ENCODE assay signal across 8 mouse cellular contexts in genomic region chr2:103424349-103425026, GRCm38 (mm10). TPM values are rescaled to one million over a fixed set of nuclear protein-coding genes. Genes with fewer than 3 reads are reported as not detected.
DNase-seq lines count a peak whose midpoint lies in the region; ATAC-seq and TF ChIP-seq lines count a peak whose summit lies in the region.

No protein-coding gene starts in this region.

- H3K9ac ChIP-seq in heart, embryonic 12.5 days: 0 out of 2 replicates have a peak overlapping the region, but pooled peaks have one; percentile 19

- no peaks in the 10 kb centered on the region for H3K9me3 ChIP-seq in embryonic facial prominence, embryonic 10.5 days
- no peaks in the 10 kb centered on the region for H3K9me3 ChIP-seq in heart, embryonic 12.5 days (replicated peaks)

- peak; percentile 45; the same call in 1 of the 2 replicates for ATAC-seq in heart, embryonic 12.5 days (ENCODE audit: insufficient number of reproducible peaks, low FRiP score)

- H3K4me3 ChIP-seq in embryonic facial prominence, embryonic 10.5 days: peak overlapping the region; percentile 2; the same call in 1 of the 2 replicates
- no peak overlapping the region for H3K4me3 ChIP-seq in heart, embryonic 12.5 days
- H3K4me3 ChIP-seq in lung, adult 2 months (replicated peaks; ENCODE audit: extremely low read depth, low read depth, low read length): peak overlapping the region; percentile 23

- H3K4me2 ChIP-seq in heart, embryonic 12.5 days: 0 out of 2 replicates have a peak overlapping the region, but pooled peaks have one; percentile 9

- no peak overlapping the region for H3K27ac ChIP-seq in embryonic facial prominence, embryonic 10.5 days (replicated peaks)
- H3K27ac ChIP-seq in heart, embryonic 12.5 days (ENCODE audit: poor library complexity, severe bottlenecking): no peak overlapping the region

- 19% methylated on average over 12 of the region's 12 CpGs for WGBS in embryonic facial prominence, embryonic 10.5 days
- 17% methylated on average over 12 of the region's 12 CpGs for WGBS in heart, embryonic 12.5 days
- WGBS in lung, adult 2 months: 13% methylated on average over 12 of the region's 12 CpGs

- TF ChIP-seq POLR2A in lung, adult 2 months (IDR thresholded peaks at IDR 0.05; ENCODE audit: borderline replicate concordance, extremely low read depth, low read depth, low read length): no peak

- no peaks in the 10 kb centered on the region for H3K36me3 ChIP-seq in embryonic facial prominence, embryonic 10.5 days (replicated peaks)
- no peaks in the 10 kb centered on the region for H3K36me3 ChIP-seq in heart, embryonic 12.5 days

- DNase-seq in CD8-positive naive resting alpha-beta T cell, adult 2 months (ENCODE audit: low read depth in 2 of 2, low spot score in 2 of 2): peak; percentile 11 to 44
- peak; percentile 72 for DNase-seq in adrenal gland, postnatal 10 days
- peak; percentile 77 for DNase-seq in embryonic facial prominence, embryonic 10.5 days (ENCODE audit: low spot score)
- peak; percentile 65 for DNase-seq in kidney, postnatal 14 days
- DNase-seq in lung, adult 2 months: peak; percentile 70
- peak; percentile 21 for DNase-seq in ovary, postnatal 10 days (ENCODE audit: low spot score)
- peak; percentile 64 for DNase-seq in thymus, postnatal 14 days

- peaks cover 27% of the 10 kb centered on the region for H3K4me1 ChIP-seq in embryonic facial prominence, embryonic 10.5 days
- H3K4me1 ChIP-seq in heart, embryonic 12.5 days (replicated peaks): peaks cover 17% of the 10 kb centered on the region
- H3K4me1 ChIP-seq in lung, adult 2 months (ENCODE audit: control insufficient read depth, insufficient read depth, low read length): no peaks in the 10 kb centered on the region

- peak; percentile 92 for TF ChIP-seq CTCF in lung, adult 2 months (IDR thresholded peaks at IDR 0.05; ENCODE audit: insufficient read depth, low read length)

- H3K27me3 ChIP-seq in embryonic facial prominence, embryonic 10.5 days (replicated peaks; ENCODE audit: low read depth, poor library complexity, severe bottlenecking): peaks cover 3% of the 10 kb centered on the region
- no peaks in the 10 kb centered on the region for H3K27me3 ChIP-seq in heart, embryonic 12.5 days (replicated peaks)

RNA-seq across cellular contexts. Expression of gene Elf5, which starts 13.0 kb away (rescaled TPM):
- not detected for total RNA-seq in adrenal gland, postnatal 10 days (2021)
- 0.08 and 0.24 TPM in 2 replicates for polyA plus RNA-seq in embryonic facial prominence, embryonic 10.5 days (2016; fragmentation: Nextera tagmentation; extraction: Ambion mirVana)
- polyA plus RNA-seq in heart, embryonic 12.5 days (2016; fragmentation: Nextera tagmentation; extraction: Ambion mirVana): not detected in 2 replicates
- 32.8 and 55.4 TPM in 2 replicates for polyA plus RNA-seq in lung, adult 2 months (2012; rRNA removed)

Comparison
In these comparisons a context has a peak if more than half of its experiments do, and no peak if none do; other contexts are left out.
1. DNase-seq: peak in every context shown above with its lines; median percentile 77 in embryonic facial prominence, embryonic 10.5 days; 72 in adrenal gland, postnatal 10 days; 70 in lung, adult 2 months; 65 in kidney, postnatal 14 days; 64 in thymus, postnatal 14 days; 28 in CD8-positive naive resting alpha-beta T cell, adult 2 months; 21 in ovary, postnatal 10 days.
2. RNA of gene Elf5, which starts 13.0 kb away (polyA plus RNA-seq): 32.8 to 55.4 TPM in lung, adult 2 months; 0.08 to 0.24 TPM in embryonic facial prominence, embryonic 10.5 days and not detected in heart, embryonic 12.5 days; every median in the first group is over 10 times any median in the second.